Mouse (Mus musculus) midbrain, postnatal 0 days (tissue): ENCODE measurements at regions not wholly inside any gene's neighbourhood (a gene's known extent, or its start where the extent isn't known, plus 50 kb on each side); places are given as distances from the start of the nearest gene placed in this dataset.

Experiments
- ATAC-seq: fragments of 200-750 bp; cut with Nextera tagmentation; 2 replicates; pipeline ENCODE4 v1.8.0; 2017; ENCODE audit warnings: moderate number of reproducible peaks, mild to moderate bottlenecking, moderate TSS enrichment, moderate library complexity; ENCODE audit not compliant: low FRiP score
- DNase-seq: peaks from one replicate; pipeline ENCODE4 v3.0.0-alpha.2; 2015; ENCODE audit warnings: low spot score
- H3K27ac ChIP-seq: fragments of 300-500 bp; sonication (generic); 2 replicates; pipeline ENCODE4 v1.5.1; 2014; ENCODE audit warnings: low read depth, mild to moderate bottlenecking, low read length, mixed read lengths
- H3K27me3 ChIP-seq: fragments of 300-500 bp; sonication (generic); 2 replicates; pipeline ENCODE4 v1.6.1; 2014; ENCODE audit warnings: low read length, control low read depth, mixed read lengths; ENCODE audit not compliant: insufficient read depth
- H3K36me3 ChIP-seq: fragments of 300-500 bp; sonication (generic); 2 replicates; pipeline ENCODE4 v1.6.1; 2014; ENCODE audit warnings: low read length, control low read depth, mixed read lengths; ENCODE audit not compliant: insufficient read depth
- H3K4me1 ChIP-seq: fragments of 300-500 bp; sonication (generic); 2 replicates; pipeline ENCODE4 v1.6.1; 2014; ENCODE audit warnings: mild to moderate bottlenecking, control low read depth, antibody characterized with exemption, low read length, mixed read lengths; ENCODE audit not compliant: insufficient read depth
- H3K4me2 ChIP-seq: fragments of 300-500 bp; sonication (generic); 2 replicates; pipeline ENCODE4 v1.6.1; 2014; ENCODE audit warnings: low read depth, mild to moderate bottlenecking, low read length, mixed read lengths; ENCODE audit not compliant: poor library complexity, severe bottlenecking
- H3K4me3 ChIP-seq: fragments of 300-500 bp; sonication (generic); 2 replicates; pipeline ENCODE4 v1.5.1; 2014; ENCODE audit warnings: low read depth, mild to moderate bottlenecking, low read length, moderate library complexity
- H3K9ac ChIP-seq: fragments of 300-500 bp; sonication (generic); replicated peaks from 2 replicates; pipeline ENCODE4 v1.6.1; 2014; ENCODE audit warnings: mild to moderate bottlenecking, low read length, moderate library complexity, mixed read lengths; ENCODE audit not compliant: poor library complexity, severe bottlenecking
- H3K9me3 ChIP-seq: fragments of 300-500 bp; sonication (generic); 2 replicates; pipeline ENCODE4 v1.6.1; 2016; ENCODE audit warnings: low read length, control low read depth
- CTCF ChIP-seq: IDR thresholded peaks from 2 replicates; pipeline ENCODE4 v1.5.1; 2016; ENCODE audit warnings: antibody characterized with exemption, mild to moderate bottlenecking
- WGBS: fragments of 180-500 bp; shearing (Covaris S2); extraction: QIAGEN DNeasy Blood & Tissue Kit; methylation state at CpG from one replicate; pipeline ENCODE4 v1.1.7; 2014; 5-methylcytosine and 5-hydroxymethylcytosine counted together

- H3K9me3 ChIP-seq = no peaks in the 10 kb centered on the region
- H3K27me3 ChIP-seq = no peaks in the 10 kb centered on the region
- 45% methylated on average over 4 of the region's 4 CpGs for WGBS
- H3K9ac ChIP-seq = no peak overlapping the region
- H3K4me1 ChIP-seq = no peaks in the 10 kb centered on the region
- DNase-seq (no peak), ATAC-seq (no peak)
- H3K4me3 ChIP-seq = no peak overlapping the region
- no peak overlapping the region for H3K4me2 ChIP-seq
- no peak overlapping the region for H3K27ac ChIP-seq
- no peaks in the 10 kb centered on the region for H3K36me3 ChIP-seq
- no peak for TF ChIP-seq CTCF
These were observed 177.6 kb upstream of the Msl3l2 start for GRCm38 (mm10) chr10:55929100-55929499.

GRCm38 (mm10) chr10:55933993-55934392, 172.7 kb upstream of the Msl3l2 start:
- no peak for DNase-seq
- Histone ChIP-seq H3K27ac (no peak overlapping the region), H3K9me3 (no peaks in the 10 kb centered on the region), H3K36me3 (no peaks in the 10 kb centered on the region), H3K9ac (no peak overlapping the region), H3K4me3 (no peak overlapping the region), H3K4me1 (no peaks in the 10 kb centered on the region), H3K4me2 (no peak overlapping the region), H3K27me3 (no peaks in the 10 kb centered on the region)
- WGBS = 72% methylated on average over 2 of the region's 2 CpGs
- TF ChIP-seq CTCF = no peak
- ATAC-seq = no peak

- DNase-seq = no peak
- ATAC-seq = no peak
- no peak overlapping the region for H3K9ac ChIP-seq
These were observed 171.3 kb upstream of the Msl3l2 start for GRCm38 (mm10) chr10:55935447-55935846.

GRCm38 (mm10) chr10:55962627-55963203, 144.0 kb upstream of the Msl3l2 start:
- WGBS = 82% methylated on average over 4 of the region's 4 CpGs
- H3K9ac ChIP-seq = no peak overlapping the region
- no peak for TF ChIP-seq CTCF
- no peak overlapping the region for H3K4me2 ChIP-seq
- ATAC-seq (no peak), DNase-seq (no peak)
- no peak overlapping the region for H3K4me3 ChIP-seq
- H3K9me3 ChIP-seq = no peaks in the 10 kb centered on the region
- H3K27ac ChIP-seq = no peak overlapping the region
- no peaks in the 10 kb centered on the region for H3K27me3 ChIP-seq
- H3K36me3 ChIP-seq = no peaks in the 10 kb centered on the region
- H3K4me1 ChIP-seq = no peaks in the 10 kb centered on the region

More at GRCm38 (mm10) chr10:55935447-55935846, 171.3 kb upstream of the Msl3l2 start:
- no peaks in the 10 kb centered on the region for H3K4me1 ChIP-seq
- H3K36me3 ChIP-seq = no peaks in the 10 kb centered on the region
- H3K4me3 ChIP-seq = no peak overlapping the region
- TF ChIP-seq CTCF = no peak
- H3K9me3 ChIP-seq = no peaks in the 10 kb centered on the region
- H3K27ac ChIP-seq = no peak overlapping the region
- H3K27me3 ChIP-seq = no peaks in the 10 kb centered on the region
- no peak overlapping the region for H3K4me2 ChIP-seq
- WGBS = 63% methylated on average over 2 of the region's 2 CpGs
